Mouse (Mus musculus): ENCODE results near the gene Pax6. TPM values are rescaled to one million over a fixed set of nuclear protein-coding genes. Genes with fewer than 3 reads are reported as not detected.

Pax6 gene
- polyA plus RNA-seq, 1 experiment from 2014 or later, result 42.3 TPM

DNA sequence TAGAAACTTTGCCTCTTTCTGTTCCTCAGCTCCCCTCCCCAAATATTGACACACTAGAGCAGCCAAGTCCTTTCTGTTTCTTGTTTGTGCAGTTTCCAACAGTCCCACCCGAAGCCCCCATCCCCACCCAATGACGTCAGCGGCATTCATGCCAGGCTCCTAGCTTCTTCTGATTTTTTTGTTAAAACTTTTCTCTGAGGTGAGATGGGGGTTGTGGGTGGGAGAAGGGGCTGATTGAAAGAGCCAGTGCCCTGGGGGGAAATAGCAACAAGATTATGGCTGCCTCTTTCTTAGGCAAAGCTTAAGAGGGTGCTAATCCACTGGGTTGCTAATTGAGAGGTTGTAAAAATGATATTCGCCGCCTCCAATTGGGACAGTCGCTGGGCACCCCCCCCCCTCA is 4.4 kb downstream of the Pax6 start:
- H3K4me1 ChIP-seq (replicated peaks), result peaks cover 33% of the 10 kb centered on the region
- no peak overlapping the region for H3K9ac ChIP-seq
- peak overlapping the region; percentile 78 for H3K27ac ChIP-seq (replicated peaks)
- ATAC-seq (ENCODE audit: low FRiP score, low read depth), result no peak
- no peaks in the 10 kb centered on the region for H3K9me3 ChIP-seq
- WGBS, result 4% methylated on average over 6 of the region's 6 CpGs
- H3K4me2 ChIP-seq, result peak overlapping the region; percentile 60
- H3K4me3 ChIP-seq, result peak overlapping the region; percentile 43
- no peaks in the 10 kb centered on the region for H3K36me3 ChIP-seq
- H3K27me3 ChIP-seq, result peaks cover 54% of the 10 kb centered on the region

- ATAC-seq (ENCODE audit: low FRiP score, low read depth), result peak; percentile 13; the same call in 1 of the 2 replicates
- Histone ChIP-seq H3K9ac (no peak overlapping the region), H3K36me3 (no peaks in the 10 kb centered on the region), H3K4me2 (peak overlapping the region; percentile 60), H3K9me3 (no peaks in the 10 kb centered on the region), H3K27me3 (peaks cover 49% of the 10 kb centered on the region), H3K4me1 (replicated peaks) (peaks cover 31% of the 10 kb centered on the region), H3K4me3 (peak overlapping the region; percentile 43), H3K27ac (replicated peaks) (peak overlapping the region; percentile 78)
- 5% methylated on average over 10 of the region's 10 CpGs for WGBS
Observed at GRCm38 (mm10) chr2:105673631-105674060, 4.9 kb downstream of the Pax6 start.

GRCm38 (mm10) chr2:105674061-105674874 is 5.6 kb downstream of the Pax6 start:
- Histone ChIP-seq H3K4me1 (replicated peaks) (peaks cover 27% of the 10 kb centered on the region), H3K27ac (replicated peaks) (peak overlapping the region; percentile 78), H3K9me3 (no peaks in the 10 kb centered on the region), H3K27me3 (peaks cover 55% of the 10 kb centered on the region), H3K36me3 (no peaks in the 10 kb centered on the region), H3K4me2 (peak overlapping the region; percentile 60), H3K4me3 (peak overlapping the region; percentile 43), H3K9ac (peak overlapping the region; percentile 47)
- 2% methylated on average over 36 of the region's 36 CpGs for WGBS
- ATAC-seq (ENCODE audit: low FRiP score, low read depth), result peak; percentile 50

DNA sequence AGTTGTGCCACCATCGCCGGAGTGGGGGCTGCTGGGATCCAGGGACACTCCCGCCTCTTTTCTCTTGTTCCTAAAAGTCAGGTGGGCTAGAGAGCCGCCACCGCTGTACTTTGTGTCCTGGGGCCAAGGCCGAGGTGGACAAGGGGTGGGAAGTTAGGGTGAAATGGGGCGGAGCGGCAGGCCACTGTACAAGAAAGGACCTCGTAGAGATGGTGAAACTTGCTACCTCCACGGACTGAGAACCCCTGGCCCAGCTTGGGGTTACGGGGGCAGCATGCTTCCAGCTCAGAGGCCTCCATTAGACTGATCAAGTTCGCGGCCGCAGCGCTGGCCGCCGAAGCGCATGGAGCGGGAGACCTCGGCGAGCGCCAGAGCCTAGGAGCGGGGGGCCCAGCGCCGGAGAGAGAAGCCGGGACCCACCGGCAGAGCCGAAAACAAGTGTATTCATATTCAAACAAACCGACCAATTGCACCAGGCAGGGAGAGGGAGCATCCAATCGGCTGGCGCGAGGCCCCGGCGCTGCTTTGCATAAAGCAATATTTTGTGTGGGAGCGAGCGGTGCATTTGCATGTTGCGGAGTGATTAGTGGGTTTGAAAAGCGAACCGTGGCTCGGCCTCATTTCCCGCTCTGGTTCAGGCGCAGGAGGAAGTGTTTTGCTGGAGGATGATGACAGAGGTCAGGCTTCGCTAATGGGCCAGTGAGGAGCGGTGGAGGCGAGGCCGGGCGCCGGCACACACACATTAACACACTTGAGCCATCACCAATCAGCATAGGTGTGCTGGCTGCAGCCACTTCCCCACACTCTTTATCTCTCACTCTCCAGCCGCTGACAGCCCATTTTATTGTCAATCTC is 6.4 kb downstream of the Pax6 start:
- H3K9me3 ChIP-seq, result no peaks in the 10 kb centered on the region
- H3K4me2 ChIP-seq, result peak overlapping the region; percentile 60
- H3K36me3 ChIP-seq, result no peaks in the 10 kb centered on the region
- under 1% methylated on average over 49 of the region's 49 CpGs for WGBS
- peak overlapping the region; percentile 47 for H3K9ac ChIP-seq
- peaks cover 22% of the 10 kb centered on the region for H3K4me1 ChIP-seq (replicated peaks)
- H3K4me3 ChIP-seq, result peak overlapping the region; percentile 43
- H3K27ac ChIP-seq (replicated peaks), result peak overlapping the region; percentile 78
- peaks cover 58% of the 10 kb centered on the region for H3K27me3 ChIP-seq
- ATAC-seq (ENCODE audit: low FRiP score, low read depth), result peak; percentile 82

- Histone ChIP-seq H3K4me1 (replicated peaks) (peaks cover 22% of the 10 kb centered on the region), H3K9ac (peak overlapping the region; percentile 47), H3K4me2 (peak overlapping the region; percentile 60), H3K27me3 (peaks cover 57% of the 10 kb centered on the region), H3K36me3 (no peaks in the 10 kb centered on the region), H3K9me3 (no peaks in the 10 kb centered on the region), H3K27ac (replicated peaks) (peak overlapping the region; percentile 78), H3K4me3 (peak overlapping the region; percentile 43)
- 0% methylated on average over 11 of the region's 11 CpGs for WGBS
- no peak for ATAC-seq (ENCODE audit: low FRiP score, low read depth)
Observed at GRCm38 (mm10) chr2:105675730-105676079, 7.0 kb downstream of the Pax6 start.

DNA sequence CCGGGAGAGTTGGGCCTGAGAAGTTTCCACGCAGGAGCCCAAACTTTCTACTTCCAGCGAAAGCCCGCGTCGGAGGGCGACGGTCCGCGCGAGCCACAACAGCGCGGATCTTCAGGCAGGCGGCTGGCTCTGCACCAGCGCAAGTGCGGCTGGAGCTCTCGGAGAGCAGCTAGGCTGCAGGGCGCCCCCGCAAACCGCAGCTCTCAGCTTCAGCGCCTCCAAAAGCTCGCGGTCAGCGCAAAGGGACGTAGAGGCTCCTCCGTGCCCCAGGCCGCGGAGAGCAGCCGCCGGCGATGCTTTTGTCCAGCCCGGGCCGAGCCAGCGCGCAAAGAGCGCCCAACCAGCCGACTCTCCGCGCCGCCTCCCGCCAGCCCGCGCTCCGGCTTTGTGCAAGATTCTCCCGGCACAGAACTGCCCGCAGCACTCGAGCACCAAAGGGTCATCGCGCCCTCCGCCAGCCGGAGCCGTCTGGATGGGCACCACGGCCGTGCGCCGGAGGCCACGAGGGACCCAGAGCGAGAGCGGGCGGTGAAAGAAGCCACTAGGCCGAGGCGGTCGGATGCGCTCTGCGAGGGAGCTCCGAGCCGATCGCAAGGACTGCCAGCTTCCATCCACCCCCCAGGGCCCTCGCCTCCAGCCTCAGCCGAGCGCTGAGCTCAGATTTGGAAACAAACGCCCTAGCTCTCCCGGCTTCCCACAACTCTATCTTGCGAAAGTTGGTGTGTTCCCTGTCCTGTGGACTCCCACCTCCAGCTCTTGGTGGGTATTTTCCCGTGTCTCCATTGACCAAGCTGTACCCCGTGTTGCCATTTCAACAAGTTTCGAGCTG is 7.6 kb downstream of the Pax6 start:
- Histone ChIP-seq H3K4me1 (replicated peaks) (peaks cover 22% of the 10 kb centered on the region), H3K27ac (replicated peaks) (peak overlapping the region; percentile 78), H3K4me3 (peak overlapping the region; percentile 43), H3K27me3 (peaks cover 57% of the 10 kb centered on the region), H3K4me2 (peak overlapping the region; percentile 60), H3K9me3 (no peaks in the 10 kb centered on the region), H3K9ac (peak overlapping the region; percentile 47), H3K36me3 (no peaks in the 10 kb centered on the region)
- under 1% methylated on average over 77 of the region's 77 CpGs for WGBS
- no peak for ATAC-seq (ENCODE audit: low FRiP score, low read depth)

DNA sequence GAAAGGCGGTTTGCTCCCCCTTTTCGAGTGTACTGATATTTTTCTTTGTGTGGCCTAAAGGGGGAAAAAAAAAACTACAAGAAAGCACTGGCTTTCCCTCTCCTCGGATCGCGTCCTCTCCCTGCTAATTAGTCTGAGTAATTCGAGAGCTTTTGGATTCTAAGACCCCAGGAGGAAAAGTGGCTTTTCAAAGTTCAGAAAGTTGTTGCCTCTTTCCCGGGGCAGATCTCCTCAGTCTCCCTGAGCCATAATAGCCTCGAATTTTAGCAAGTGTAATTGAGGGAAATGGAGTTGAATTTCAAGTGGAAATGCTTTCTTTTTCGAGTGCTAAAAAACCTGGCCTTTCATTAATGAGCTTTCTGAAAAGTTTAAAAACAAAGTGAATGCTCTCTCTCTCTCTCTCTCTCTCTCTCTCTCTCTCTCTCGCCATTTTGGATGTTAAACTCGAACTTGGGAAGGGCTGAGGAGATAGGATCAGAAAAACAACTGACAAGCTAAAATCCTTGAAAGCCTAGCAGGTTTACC is 8.3 kb downstream of the Pax6 start:
- Histone ChIP-seq H3K9me3 (no peaks in the 10 kb centered on the region), H3K27ac (replicated peaks) (peak overlapping the region; percentile 78; the same call in 1 of the 2 replicates), H3K27me3 (peaks cover 50% of the 10 kb centered on the region), H3K4me1 (replicated peaks) (peaks cover 26% of the 10 kb centered on the region), H3K4me3 (peak overlapping the region; percentile 43), H3K4me2 (peak overlapping the region; percentile 60), H3K36me3 (no peaks in the 10 kb centered on the region), H3K9ac (peak overlapping the region; percentile 47)
- ATAC-seq (ENCODE audit: low FRiP score, low read depth), result no peak
- 2% methylated on average over 11 of the region's 11 CpGs for WGBS

GRCm38 (mm10) chr2:105677434-105678105 is 8.9 kb downstream of the Pax6 start:
- WGBS, result 4% methylated on average over 11 of the region's 11 CpGs
- H3K36me3 ChIP-seq, result no peaks in the 10 kb centered on the region
- H3K9ac ChIP-seq, result peak overlapping the region; percentile 47
- H3K4me1 ChIP-seq (replicated peaks), result peaks cover 28% of the 10 kb centered on the region
- peak overlapping the region; percentile 78 for H3K27ac ChIP-seq (replicated peaks)
- H3K4me2 ChIP-seq, result peak overlapping the region; percentile 60
- ATAC-seq (ENCODE audit: low FRiP score, low read depth), result no peak
- H3K9me3 ChIP-seq, result no peaks in the 10 kb centered on the region
- peaks cover 50% of the 10 kb centered on the region for H3K27me3 ChIP-seq
- peak overlapping the region; percentile 43 for H3K4me3 ChIP-seq

- Histone ChIP-seq H3K4me1 (replicated peaks) (peaks cover 28% of the 10 kb centered on the region), H3K9me3 (no peaks in the 10 kb centered on the region), H3K4me3 (peak overlapping the region; percentile 43), H3K36me3 (no peaks in the 10 kb centered on the region), H3K27me3 (peaks cover 50% of the 10 kb centered on the region), H3K9ac (no peak overlapping the region; the same call in 1 of the 2 replicates), H3K4me2 (peak overlapping the region; percentile 46), H3K27ac (replicated peaks) (no peak overlapping the region)
- ATAC-seq (ENCODE audit: low FRiP score, low read depth), result no peak
- 2% methylated on average over 4 of the region's 4 CpGs for WGBS
Observed at GRCm38 (mm10) chr2:105678306-105678705, 9.6 kb downstream of the Pax6 start.

DNA sequence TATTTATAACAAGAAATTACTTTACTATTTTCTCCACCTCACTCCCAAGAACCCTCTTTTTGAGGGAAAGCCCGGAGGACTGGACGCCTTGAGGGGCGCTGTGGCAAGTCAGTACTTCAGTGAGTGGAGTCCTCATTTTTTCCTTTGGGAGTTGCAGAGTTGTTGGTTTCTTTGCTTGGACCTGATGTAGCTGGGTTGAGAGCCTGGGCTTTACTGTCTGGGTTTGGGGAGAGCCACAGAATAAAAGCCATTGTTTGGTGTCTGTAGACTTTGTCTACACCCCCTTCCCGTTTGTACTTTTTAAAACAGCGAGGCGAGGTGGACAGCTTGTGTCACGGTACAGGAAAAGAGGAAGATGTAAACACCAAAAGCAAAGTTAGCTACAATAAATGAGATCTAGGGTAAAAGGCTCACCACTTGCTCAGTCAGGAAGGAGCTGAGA is 10.2 kb downstream of the Pax6 start:
- Histone ChIP-seq H3K4me3 (peak overlapping the region; percentile 27), H3K27me3 (peaks cover 47% of the 10 kb centered on the region), H3K27ac (replicated peaks) (0 out of 2 replicates have a peak overlapping the region, but pooled peaks have one; percentile 25), H3K9me3 (no peaks in the 10 kb centered on the region), H3K4me2 (peak overlapping the region; percentile 46), H3K4me1 (replicated peaks) (peaks cover 28% of the 10 kb centered on the region), H3K9ac (peak overlapping the region; percentile 18; the same call in 1 of the 2 replicates), H3K36me3 (no peaks in the 10 kb centered on the region)
- ATAC-seq (ENCODE audit: low FRiP score, low read depth), result no peak
- 9% methylated on average over 7 of the region's 7 CpGs for WGBS

Data from hindbrain, embryonic 15.5 days (tissue).